Mouse (Mus musculus) brain, adult 2 months (tissue): ENCODE data around the gene Ccdc71.

Experiments used
- DNase-seq: peaks from one replicate; pipeline ENCODE4 v3.0.0; 2011; ENCODE audit warnings: low read depth, low spot score

Ccdc71 gene

GRCm38 (mm10) chr9:108456953-108457352 is 3.4 kb upstream of the Ccdc71 start:
- DNase-seq, result no peak

- no peak for DNase-seq
Observed at GRCm38 (mm10) chr9:108459939-108460318, 398 bp upstream of the Ccdc71 start.

GRCm38 (mm10) chr9:108461181-108461631 is 879 bp downstream of the Ccdc71 start, which contains the start of gene Klhdc8b:
Gene Klhdc8b (minus strand): TSS chr9:108461581.
- no peak for DNase-seq

DNA sequence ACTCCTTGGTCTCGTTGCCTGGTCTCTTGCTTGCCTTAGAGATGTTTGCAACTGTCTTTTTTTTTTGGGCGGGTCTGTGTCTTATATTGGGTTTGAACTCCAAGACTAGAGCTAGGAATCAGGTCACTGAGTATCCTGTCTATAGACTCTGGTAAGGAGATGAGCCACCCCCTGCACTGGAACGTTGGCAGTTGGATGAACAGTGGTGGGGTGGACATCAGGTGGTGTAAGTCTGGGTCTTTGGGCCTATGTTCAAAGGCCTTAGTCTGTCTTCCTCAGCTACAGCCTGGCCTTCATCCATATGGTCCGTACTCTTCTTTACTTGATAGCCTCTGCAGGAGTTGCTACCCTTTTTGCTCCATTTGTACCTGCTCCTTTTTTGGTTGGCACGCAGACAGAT is 1.3 kb downstream of the Ccdc71 start:
- no peak for DNase-seq

GRCm38 (mm10) chr9:108462192-108462591 is 1.9 kb downstream of the Ccdc71 start:
- no peak for DNase-seq

DNA sequence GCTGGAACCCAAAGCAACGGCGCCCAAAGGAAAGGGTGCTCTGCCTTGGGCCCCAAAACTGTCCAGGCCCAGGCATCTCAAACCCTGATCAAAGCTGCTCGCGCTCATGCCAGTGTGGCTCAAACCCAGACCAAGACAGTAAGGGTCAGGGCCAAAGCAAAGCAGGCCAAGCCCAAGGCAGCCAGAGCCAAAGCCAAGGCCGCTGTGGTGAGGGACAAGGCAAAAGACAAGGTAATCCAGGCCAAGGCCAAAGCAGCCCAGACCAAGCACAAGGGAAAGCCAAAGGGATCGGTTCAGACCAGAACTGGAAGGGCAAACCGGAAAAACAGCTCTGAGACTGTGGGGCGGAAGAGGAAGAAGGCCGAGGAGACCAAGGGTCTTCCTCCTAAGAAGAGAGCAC is 3.4 kb downstream of the Ccdc71 start:
- no peak for DNase-seq

- no peak for DNase-seq
Observed at GRCm38 (mm10) chr9:108466219-108466618, 5.9 kb downstream of the Ccdc71 start.

- no peak for DNase-seq
Observed at GRCm38 (mm10) chr9:108469430-108469829, 9.1 kb downstream of the Ccdc71 start.

- DNase-seq, result no peak
Observed at GRCm38 (mm10) chr9:108469845-108470244, 9.5 kb downstream of the Ccdc71 start.

- DNase-seq, result no peak
Observed at GRCm38 (mm10) chr9:108474528-108474927, 14.2 kb downstream of the Ccdc71 start.

DNA sequence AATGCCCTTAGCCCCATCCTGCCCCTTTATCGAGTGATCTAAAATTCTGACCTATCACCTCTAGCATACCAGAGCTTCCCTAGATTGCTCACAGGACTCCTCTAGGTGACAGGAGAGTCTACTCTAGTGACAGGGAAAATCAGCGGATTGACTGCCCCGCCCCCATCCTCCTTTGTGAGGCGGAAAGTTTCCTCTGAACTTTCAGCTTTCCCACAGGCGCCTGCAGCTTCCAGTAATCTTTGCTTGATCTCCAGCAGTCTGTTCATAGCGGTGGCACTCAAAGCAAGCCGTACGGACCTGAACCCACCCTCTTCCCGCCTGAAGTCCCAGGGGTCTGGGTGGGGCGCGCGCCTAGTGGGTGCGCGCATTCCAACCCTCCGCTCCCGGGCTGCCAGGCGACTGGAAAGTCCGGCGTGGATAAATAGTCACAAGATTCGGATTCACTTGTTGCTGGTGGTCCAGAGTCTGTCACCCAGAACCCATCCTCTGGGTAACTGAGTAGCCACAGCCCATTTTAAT is 18.4 kb downstream of the Ccdc71 start:
- DNase-seq, result no peak

- DNase-seq, result no peak
Observed at GRCm38 (mm10) chr9:108479241-108479640, 18.9 kb downstream of the Ccdc71 start.

GRCm38 (mm10) chr9:108479721-108480351 is 19.5 kb downstream of the Ccdc71 start, which contains the start of gene Lamb2:
Gene Lamb2 (plus strand): TSS chr9:108479736.
- peak; percentile 30 for DNase-seq

- DNase-seq, result no peak
Observed at GRCm38 (mm10) chr9:108480813-108481519, 20.6 kb downstream of the Ccdc71 start.

GRCm38 (mm10) chr9:108481520-108482210 is 21.3 kb downstream of the Ccdc71 start:
- no peak for DNase-seq

DNA sequence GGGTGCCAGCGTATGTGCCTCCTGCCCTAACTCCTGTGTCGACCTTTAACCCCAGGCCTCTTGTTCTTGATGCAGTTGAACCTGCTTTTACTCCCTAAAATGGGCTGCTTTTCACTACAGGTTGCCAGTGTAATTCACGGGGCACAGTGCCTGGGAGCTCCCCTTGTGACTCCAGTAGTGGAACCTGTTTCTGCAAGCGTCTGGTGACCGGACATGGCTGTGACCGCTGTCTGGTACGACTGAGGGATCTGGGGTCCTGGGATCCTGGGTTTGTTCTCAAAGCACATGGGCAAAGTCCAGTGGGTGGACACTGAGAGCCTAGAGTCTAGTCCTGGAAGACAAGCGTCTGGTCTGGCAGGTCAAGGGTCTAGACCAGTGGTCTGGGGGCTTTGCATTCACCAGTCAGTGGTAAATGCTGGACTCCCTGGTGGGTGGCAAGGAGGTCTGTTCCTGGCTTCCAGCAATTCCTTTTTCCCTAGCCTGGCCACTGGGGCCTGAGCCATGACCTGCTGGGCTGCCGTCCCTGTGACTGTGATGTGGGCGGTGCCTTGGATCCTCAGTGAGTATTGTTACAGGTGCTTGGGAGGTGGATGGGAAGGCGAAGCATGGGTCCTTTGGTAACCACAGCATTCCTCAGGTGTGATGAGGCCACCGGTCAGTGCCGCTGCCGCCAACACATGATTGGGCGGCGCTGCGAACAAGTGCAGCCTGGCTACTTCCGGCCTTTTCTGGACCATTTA is 22.9 kb downstream of the Ccdc71 start:
- DNase-seq, result no peak

DNA sequence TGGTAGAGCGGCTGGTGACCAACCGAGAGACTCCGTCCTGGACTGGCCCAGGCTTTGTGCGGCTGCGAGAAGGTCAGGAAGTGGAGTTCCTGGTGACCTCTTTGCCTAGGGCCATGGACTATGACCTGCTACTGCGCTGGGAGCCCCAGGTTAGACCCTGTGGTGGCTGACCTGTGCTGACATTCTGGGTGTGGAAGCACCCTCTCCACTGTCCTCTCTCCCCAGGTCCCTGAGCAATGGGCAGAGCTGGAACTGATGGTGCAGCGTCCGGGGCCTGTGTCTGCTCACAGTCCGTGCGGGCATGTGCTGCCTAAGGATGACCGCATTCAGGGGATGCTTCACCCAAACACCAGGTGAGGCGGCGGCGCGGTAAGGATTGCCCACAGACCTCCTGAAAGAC is 23.7 kb downstream of the Ccdc71 start:
- no peak for DNase-seq

DNA sequence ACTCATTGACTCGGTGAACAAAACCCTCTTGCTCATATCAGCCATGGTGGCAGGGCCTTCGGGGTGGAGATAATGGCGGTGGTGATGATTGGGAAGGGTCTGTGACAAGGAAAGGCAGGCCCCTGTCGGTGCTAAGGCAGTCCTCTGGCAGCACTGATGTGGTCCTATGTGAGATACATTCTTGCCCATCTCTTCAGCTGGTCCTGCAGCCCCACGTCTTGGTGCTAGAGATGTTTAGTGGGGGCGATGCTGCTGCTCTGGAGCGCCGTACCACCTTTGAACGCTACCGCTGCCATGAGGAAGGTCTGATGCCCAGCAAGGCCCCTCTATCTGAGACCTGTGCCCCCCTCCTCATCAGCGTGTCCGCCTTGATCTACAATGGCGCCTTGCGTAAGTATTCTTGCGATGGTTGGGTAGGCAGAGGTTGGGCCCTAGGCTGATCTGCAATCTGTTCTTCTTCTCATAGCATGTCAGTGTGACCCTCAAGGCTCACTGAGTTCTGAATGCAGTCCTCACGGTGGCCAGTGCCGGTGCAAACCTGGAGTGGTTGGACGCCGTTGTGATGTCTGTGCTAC is 25.1 kb downstream of the Ccdc71 start:
- no peak for DNase-seq

DNA sequence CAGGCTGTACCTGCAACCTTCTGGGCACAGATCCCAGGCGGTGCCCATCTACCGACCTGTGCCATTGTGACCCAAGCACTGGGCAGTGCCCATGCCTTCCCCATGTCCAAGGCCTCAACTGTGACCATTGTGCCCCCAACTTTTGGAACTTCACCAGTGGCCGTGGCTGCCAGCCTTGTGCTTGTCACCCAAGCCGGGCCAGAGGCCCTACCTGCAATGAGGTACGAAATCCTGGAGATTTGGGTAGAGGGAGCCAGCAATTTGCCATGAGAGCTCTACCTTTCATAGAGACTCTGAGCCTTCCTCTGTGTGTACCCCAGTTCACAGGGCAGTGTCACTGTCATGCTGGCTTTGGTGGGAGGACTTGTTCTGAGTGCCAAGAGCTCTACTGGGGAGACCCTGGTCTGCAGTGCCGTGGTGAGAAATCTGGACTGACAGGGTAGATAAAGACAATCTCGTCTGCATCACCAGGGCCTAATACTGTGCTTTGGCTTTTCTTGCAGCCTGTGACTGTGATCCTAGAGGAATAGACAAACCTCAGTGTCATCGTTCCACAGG is 26.7 kb downstream of the Ccdc71 start:
- DNase-seq, result no peak

- DNase-seq, result no peak
Observed at GRCm38 (mm10) chr9:108488403-108488802, 28.1 kb downstream of the Ccdc71 start.

DNA sequence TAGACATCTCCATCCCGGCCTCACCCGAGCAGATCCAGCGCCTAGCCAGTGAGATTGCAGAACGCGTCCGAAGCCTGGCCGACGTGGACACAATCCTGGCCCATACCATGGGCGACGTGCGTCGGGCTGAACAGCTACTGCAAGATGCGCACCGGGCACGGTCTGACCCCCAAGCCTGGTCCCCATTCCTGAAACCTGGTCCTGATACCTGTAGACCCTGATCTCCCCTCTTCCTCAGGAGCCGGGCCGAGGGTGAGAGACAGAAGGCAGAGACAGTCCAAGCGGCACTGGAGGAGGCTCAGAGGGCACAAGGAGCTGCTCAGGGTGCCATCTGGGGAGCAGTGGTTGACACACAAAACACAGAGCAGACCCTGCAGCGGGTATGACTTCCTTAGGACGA is 28.9 kb downstream of the Ccdc71 start:
- DNase-seq, result no peak
